Mouse (Mus musculus): ENCODE data around the gene Fgfbp1. TPM values are rescaled to one million over a fixed set of nuclear protein-coding genes. Genes with fewer than 3 reads are reported as not detected.
A peak's percentile ranks its signal among the peaks of the same experiment; 100 is the strongest.

Gene Fgfbp1
- polyA plus RNA-seq, 1 experiment from 2014 or later = 0.44 TPM

DNA sequence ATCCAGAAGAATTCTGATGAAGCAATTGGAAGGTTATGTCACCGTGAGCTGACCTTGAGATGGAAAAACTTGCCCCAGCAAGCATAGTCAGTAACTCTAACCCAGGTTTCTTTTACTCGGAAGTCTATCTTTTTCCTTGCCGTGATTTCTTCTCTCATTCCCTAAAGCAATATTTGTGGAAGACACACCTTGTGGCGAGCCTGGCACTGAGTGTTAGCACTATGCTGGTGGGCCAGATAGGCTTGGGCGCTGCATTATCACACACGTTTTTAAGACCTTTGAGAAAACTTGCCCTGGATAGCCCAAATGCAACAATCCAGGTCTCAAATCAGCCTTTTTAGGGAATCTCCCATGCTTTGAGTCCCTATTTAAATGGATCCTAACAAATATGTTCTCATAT lies 7.4 kb downstream of the Fgfbp1 start:
- 69% methylated on average over 6 of the region's 6 CpGs for WGBS (ENCODE audit: insufficient replicate concordance)
- H3K27me3 ChIP-seq = no peaks in the 10 kb centered on the region
- no peak overlapping the region for H3K9ac ChIP-seq
- no peaks in the 10 kb centered on the region for H3K9me3 ChIP-seq (replicated peaks)
- ATAC-seq (ENCODE audit: insufficient read depth) = no peak
- no peak overlapping the region for H3K4me3 ChIP-seq (replicated peaks)
- no peaks in the 10 kb centered on the region for H3K4me1 ChIP-seq (replicated peaks)
- no peak overlapping the region for H3K4me2 ChIP-seq
- no peak overlapping the region for H3K27ac ChIP-seq (replicated peaks)
- no peaks in the 10 kb centered on the region for H3K36me3 ChIP-seq (replicated peaks)

DNA sequence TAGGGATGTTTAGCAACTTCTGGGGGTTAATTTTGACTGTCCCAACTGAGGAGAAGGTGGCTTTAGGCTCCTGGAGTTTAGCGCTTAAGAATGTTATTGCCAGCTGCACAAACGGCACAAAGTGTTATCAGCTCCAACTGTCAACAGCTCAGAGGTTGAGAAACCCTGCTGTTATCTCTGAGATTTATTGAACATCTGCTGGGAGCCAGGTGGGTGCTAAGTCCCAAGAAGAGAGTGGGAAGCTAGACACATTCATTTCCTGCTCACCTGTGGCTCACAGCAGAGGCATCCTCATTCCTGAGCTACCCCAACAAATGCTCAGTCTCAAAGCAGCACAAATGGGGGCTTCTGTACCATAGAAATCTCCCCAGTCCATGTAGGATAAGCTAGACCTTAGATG lies 10.4 kb downstream of the Fgfbp1 start:
- no peak for ATAC-seq (ENCODE audit: insufficient read depth)
- WGBS (ENCODE audit: insufficient replicate concordance) = 40% methylated on average over 2 of the region's 2 CpGs
- Histone ChIP-seq H3K4me1 (replicated peaks) (no peaks in the 10 kb centered on the region), H3K9ac (no peak overlapping the region), H3K36me3 (replicated peaks) (no peaks in the 10 kb centered on the region), H3K27me3 (no peaks in the 10 kb centered on the region), H3K9me3 (replicated peaks) (no peaks in the 10 kb centered on the region), H3K4me3 (replicated peaks) (no peak overlapping the region), H3K27ac (replicated peaks) (no peak overlapping the region), H3K4me2 (no peak overlapping the region)

DNA sequence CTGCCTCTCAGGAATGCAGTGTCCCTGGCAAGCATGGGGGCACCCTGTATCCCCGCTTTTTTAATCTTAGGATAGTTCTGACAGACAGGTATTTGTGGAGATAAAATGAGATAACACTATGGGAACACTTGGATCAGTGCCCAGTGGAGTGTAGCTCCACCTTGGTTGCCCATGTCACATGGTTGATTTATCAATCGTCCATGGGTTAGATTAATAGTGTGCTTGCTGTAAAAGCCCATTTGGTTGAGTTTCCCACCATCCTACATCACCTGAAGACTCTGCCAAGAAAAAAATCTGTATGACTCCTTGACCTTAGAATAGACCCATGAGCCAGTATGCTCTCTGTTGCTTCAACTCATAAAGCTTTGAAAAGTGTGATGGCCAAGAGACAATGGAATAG lies 11.0 kb downstream of the Fgfbp1 start:
- Histone ChIP-seq H3K9me3 (replicated peaks) (no peaks in the 10 kb centered on the region), H3K27ac (replicated peaks) (no peak overlapping the region), H3K27me3 (no peaks in the 10 kb centered on the region), H3K4me1 (replicated peaks) (no peaks in the 10 kb centered on the region), H3K4me3 (replicated peaks) (no peak overlapping the region), H3K4me2 (no peak overlapping the region), H3K9ac (no peak overlapping the region), H3K36me3 (replicated peaks) (no peaks in the 10 kb centered on the region)
- 40% methylated on average over 2 of the region's 2 CpGs for WGBS (ENCODE audit: insufficient replicate concordance)
- ATAC-seq (ENCODE audit: insufficient read depth) = no peak

GRCm38 (mm10) chr5:43968634-43969033 lies 12.9 kb downstream of the Fgfbp1 start:
- Histone ChIP-seq H3K27me3 (no peaks in the 10 kb centered on the region), H3K36me3 (replicated peaks) (no peaks in the 10 kb centered on the region), H3K4me1 (replicated peaks) (no peaks in the 10 kb centered on the region), H3K9ac (no peak overlapping the region), H3K9me3 (replicated peaks) (no peaks in the 10 kb centered on the region), H3K27ac (replicated peaks) (no peak overlapping the region), H3K4me3 (replicated peaks) (no peak overlapping the region), H3K4me2 (no peak overlapping the region)
- ATAC-seq (ENCODE audit: insufficient read depth) = no peak
- 40% methylated on average over 2 of the region's 2 CpGs for WGBS (ENCODE audit: insufficient replicate concordance)

DNA sequence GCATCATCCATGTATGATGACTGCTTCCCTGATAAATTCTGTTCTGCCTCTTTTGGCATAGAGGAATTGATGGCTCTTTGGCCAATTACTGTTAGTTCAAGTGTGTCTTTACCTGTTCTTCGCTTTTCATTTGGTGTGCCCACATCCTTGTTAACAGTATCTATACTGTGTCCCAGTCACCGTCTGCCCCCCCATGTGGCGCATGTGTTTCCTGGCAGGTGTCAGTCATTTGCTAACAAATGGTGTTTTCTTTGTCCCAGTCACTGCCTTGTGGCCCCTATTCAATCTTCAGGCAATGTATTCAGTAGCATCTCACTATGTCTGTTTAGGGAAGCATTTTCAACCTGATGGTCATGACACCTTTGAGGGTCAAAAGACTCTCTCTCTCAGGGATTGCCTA lies 20.5 kb downstream of the Fgfbp1 start:
- Histone ChIP-seq H3K4me2 (no peak overlapping the region), H3K36me3 (replicated peaks) (no peaks in the 10 kb centered on the region), H3K27ac (replicated peaks) (no peak overlapping the region), H3K27me3 (no peaks in the 10 kb centered on the region), H3K4me3 (replicated peaks) (no peak overlapping the region), H3K9me3 (replicated peaks) (no peaks in the 10 kb centered on the region), H3K9ac (no peak overlapping the region), H3K4me1 (replicated peaks) (no peaks in the 10 kb centered on the region)
- ATAC-seq (ENCODE audit: insufficient read depth) = no peak
- 75% methylated on average over 3 of the region's 3 CpGs for WGBS (ENCODE audit: insufficient replicate concordance)

DNA sequence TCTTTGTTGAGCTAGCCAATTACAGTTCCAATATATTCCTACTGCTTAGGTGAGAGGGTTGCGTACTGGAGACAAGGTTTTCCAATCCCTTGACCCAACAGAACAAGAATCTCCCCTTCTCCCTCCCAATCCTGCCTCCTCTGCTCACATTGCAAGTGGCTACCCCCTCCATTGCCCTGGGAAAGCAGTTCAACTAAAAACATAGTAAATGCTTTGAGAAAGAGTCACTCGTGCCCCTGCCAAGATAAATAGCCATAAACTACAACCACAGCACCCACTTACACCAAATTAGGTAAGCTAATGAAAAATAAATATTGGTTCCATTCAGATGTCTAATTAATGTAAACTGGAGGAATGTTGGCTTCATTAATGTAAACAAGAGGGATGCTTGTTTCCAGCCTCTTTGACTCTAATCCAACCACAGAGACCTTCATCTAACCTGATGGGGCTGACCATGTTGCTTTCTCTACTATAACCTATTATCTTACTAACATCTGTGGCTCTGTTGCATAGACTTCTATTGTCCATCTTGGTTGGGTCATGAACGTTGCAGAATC lies 21.6 kb downstream of the Fgfbp1 start:
- Histone ChIP-seq H3K4me2 (no peak overlapping the region), H3K9ac (no peak overlapping the region), H3K4me1 (replicated peaks) (no peaks in the 10 kb centered on the region), H3K27ac (replicated peaks) (no peak overlapping the region), H3K4me3 (replicated peaks) (no peak overlapping the region), H3K36me3 (replicated peaks) (no peaks in the 10 kb centered on the region), H3K9me3 (replicated peaks) (no peaks in the 10 kb centered on the region), H3K27me3 (no peaks in the 10 kb centered on the region)
- 58% methylated on average over 3 of the region's 3 CpGs for WGBS (ENCODE audit: insufficient replicate concordance)
- ATAC-seq (ENCODE audit: insufficient read depth) = no peak

GRCm38 (mm10) chr5:43953241-43953640 lies 28.3 kb downstream of the Fgfbp1 start:
- no peaks in the 10 kb centered on the region for H3K9me3 ChIP-seq (replicated peaks)
- H3K36me3 ChIP-seq (replicated peaks) = no peaks in the 10 kb centered on the region
- 38% methylated on average over 1 of the region's 1 CpGs for WGBS (ENCODE audit: insufficient replicate concordance)
- no peak overlapping the region for H3K27ac ChIP-seq (replicated peaks)
- H3K4me3 ChIP-seq (replicated peaks) = no peak overlapping the region
- peaks cover 4% of the 10 kb centered on the region for H3K4me1 ChIP-seq (replicated peaks)
- no peaks in the 10 kb centered on the region for H3K27me3 ChIP-seq
- ATAC-seq (ENCODE audit: insufficient read depth) = no peak
- H3K9ac ChIP-seq = no peak overlapping the region
- no peak overlapping the region for H3K4me2 ChIP-seq

DNA sequence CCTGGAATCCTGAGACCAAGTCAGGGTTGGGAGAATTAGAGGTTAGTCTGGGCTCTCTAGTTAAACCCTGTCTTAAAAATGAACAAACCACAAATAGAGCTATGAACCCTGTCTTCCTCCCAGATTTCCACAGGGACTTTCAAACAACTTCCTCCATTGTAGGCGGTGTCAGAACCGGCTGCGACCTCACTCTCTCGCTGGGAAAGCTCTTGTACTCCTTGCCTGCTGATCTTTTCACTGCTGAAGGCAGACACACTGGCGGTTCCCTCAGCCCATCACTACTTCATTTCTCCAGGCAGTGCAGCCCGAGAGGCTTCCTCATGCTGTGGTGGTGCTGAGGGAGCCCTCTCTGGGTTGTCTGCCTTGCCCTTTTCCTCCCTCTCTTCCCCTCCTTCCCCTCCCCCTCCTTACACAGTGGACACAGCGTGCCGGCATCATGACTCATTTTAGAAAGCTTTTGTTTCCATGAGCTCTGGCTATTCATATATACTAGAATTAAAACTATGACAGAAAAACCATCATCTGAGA lies 32.8 kb downstream of the Fgfbp1 start:
- Histone ChIP-seq H3K4me3 (replicated peaks) (0 out of 2 replicates have a peak overlapping the region, but pooled peaks have one; percentile 37), H3K27me3 (peaks cover 4% of the 10 kb centered on the region), H3K27ac (replicated peaks) (0 out of 2 replicates have a peak overlapping the region, but pooled peaks have one; percentile 61), H3K9me3 (replicated peaks) (no peaks in the 10 kb centered on the region), H3K9ac (no peak overlapping the region), H3K36me3 (replicated peaks) (no peaks in the 10 kb centered on the region), H3K4me1 (replicated peaks) (peaks cover 11% of the 10 kb centered on the region), H3K4me2 (peak overlapping the region; percentile 64)
- no peak for ATAC-seq (ENCODE audit: insufficient read depth)
- WGBS (ENCODE audit: insufficient replicate concordance) = 6% methylated on average over 8 of the region's 8 CpGs

- Histone ChIP-seq H3K36me3 (replicated peaks) (no peaks in the 10 kb centered on the region), H3K27ac (replicated peaks) (peak overlapping the region; percentile 61; the same call in 1 of the 2 replicates), H3K4me2 (peak overlapping the region; percentile 64), H3K27me3 (peaks cover 4% of the 10 kb centered on the region), H3K9me3 (replicated peaks) (no peaks in the 10 kb centered on the region), H3K9ac (no peak overlapping the region), H3K4me1 (replicated peaks) (peaks cover 11% of the 10 kb centered on the region), H3K4me3 (replicated peaks) (peak overlapping the region; percentile 37)
- ATAC-seq (ENCODE audit: insufficient read depth) = peak; percentile 94
- 5% methylated on average over 27 of the region's 27 CpGs for WGBS (ENCODE audit: insufficient replicate concordance)
These were observed 33.4 kb downstream of the Fgfbp1 start for GRCm38 (mm10) chr5:43948111-43948743.

DNA sequence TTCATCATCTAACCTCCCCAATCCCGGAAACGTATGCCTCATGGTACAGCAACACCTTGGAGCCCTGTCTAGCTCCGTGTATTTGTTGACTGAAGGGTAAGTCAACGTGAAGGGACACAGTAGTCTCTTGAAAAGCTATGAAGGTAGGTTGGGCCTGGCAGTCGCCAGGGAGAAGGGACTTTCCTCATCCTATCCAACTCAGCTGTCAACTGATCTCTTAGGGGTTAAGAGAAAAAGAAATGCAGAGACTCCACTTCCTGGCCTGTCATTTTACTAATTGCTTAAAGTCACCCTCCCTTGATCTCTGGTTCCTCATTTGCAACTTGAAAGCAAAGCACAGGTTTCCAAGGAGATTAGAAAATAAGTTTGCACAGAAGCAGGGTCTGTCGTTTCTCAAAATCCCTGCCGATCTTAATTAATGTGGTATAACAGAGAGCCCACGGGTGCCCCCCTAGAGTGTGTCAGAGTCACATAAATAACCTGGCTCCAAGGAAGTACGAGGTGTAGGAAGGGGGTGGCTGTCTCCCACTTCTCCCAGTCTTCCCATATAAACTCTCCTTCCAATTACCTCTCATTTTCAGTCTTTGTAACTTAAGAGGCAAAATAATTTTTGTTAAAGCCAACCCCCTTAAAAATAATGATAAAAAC lies 34.1 kb downstream of the Fgfbp1 start:
- no peaks in the 10 kb centered on the region for H3K9me3 ChIP-seq (replicated peaks)
- no peaks in the 10 kb centered on the region for H3K36me3 ChIP-seq (replicated peaks)
- H3K4me3 ChIP-seq (replicated peaks) = 0 out of 2 replicates have a peak overlapping the region, but pooled peaks have one; percentile 37
- H3K4me2 ChIP-seq = peak overlapping the region; percentile 64
- peaks cover 4% of the 10 kb centered on the region for H3K27me3 ChIP-seq
- H3K4me1 ChIP-seq (replicated peaks) = peaks cover 11% of the 10 kb centered on the region
- H3K27ac ChIP-seq (replicated peaks) = no peak overlapping the region
- ATAC-seq (ENCODE audit: insufficient read depth) = no peak
- H3K9ac ChIP-seq = no peak overlapping the region
- WGBS (ENCODE audit: insufficient replicate concordance) = 24% methylated on average over 9 of the region's 9 CpGs

DNA sequence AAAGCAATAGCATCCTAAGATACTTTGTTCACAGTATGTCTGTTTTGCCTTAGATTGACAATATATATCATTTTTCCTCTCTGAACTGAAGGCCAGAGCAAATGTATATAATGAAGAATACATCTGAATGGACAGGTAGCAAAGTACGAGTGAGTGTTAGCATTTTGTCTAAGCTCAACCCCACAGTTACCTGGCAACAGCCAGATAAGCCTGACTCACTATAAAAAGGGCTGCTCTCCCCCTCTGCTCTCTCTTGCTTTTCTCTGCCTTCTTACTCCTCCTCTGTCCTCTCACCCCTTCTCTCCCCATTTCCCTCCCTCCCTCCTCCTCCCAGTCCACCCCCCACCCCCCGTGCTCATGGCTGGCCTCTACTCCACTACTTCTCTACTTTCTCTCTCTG lies 48.3 kb downstream of the Fgfbp1 start:
- ATAC-seq (ENCODE audit: insufficient read depth) = no peak
- no peak overlapping the region for H3K9ac ChIP-seq
- no peak overlapping the region for H3K27ac ChIP-seq (replicated peaks)
- no peaks in the 10 kb centered on the region for H3K36me3 ChIP-seq (replicated peaks)
- 39% methylated on average over 2 of the region's 2 CpGs for WGBS (ENCODE audit: insufficient replicate concordance)
- H3K4me1 ChIP-seq (replicated peaks) = no peaks in the 10 kb centered on the region
- H3K4me2 ChIP-seq = no peak overlapping the region
- H3K27me3 ChIP-seq = no peaks in the 10 kb centered on the region
- no peaks in the 10 kb centered on the region for H3K9me3 ChIP-seq (replicated peaks)
- no peak overlapping the region for H3K4me3 ChIP-seq (replicated peaks)
